In genomic region chr17:29834768-29835167, GRCm38 (mm10) we compare ENCODE assay signal across 16 mouse cellular contexts.
DNase-seq lines count a peak whose midpoint lies in the region; ATAC-seq and TF ChIP-seq lines count a peak whose summit lies in the region.
"Had no signal": no experiment of that assay in that cellular context is flagged by ENCODE, and none has a peak within 500 bp of the region (broad histone marks: within the 10 kb centered on the region; RNA-seq: fewer than 3 reads in every experiment).

No protein-coding gene starts in this region.

- WGBS in midbrain, postnatal 0 days = 64% methylated on average over 7 of the region's 7 CpGs
- WGBS in midbrain, embryonic 15.5 days = 50% methylated on average over 7 of the region's 7 CpGs
- 32% methylated on average over 7 of the region's 7 CpGs for WGBS in hindbrain, postnatal 0 days
- 76% methylated on average over 7 of the region's 7 CpGs for WGBS in heart, embryonic 12.5 days

- H3K4me3 ChIP-seq in midbrain, postnatal 0 days (ENCODE audit: low read depth, low read length) = no peak overlapping the region
- no peak overlapping the region for H3K4me3 ChIP-seq in midbrain, embryonic 15.5 days
- H3K4me3 ChIP-seq in hindbrain, postnatal 0 days (ENCODE audit: low read length) = no peak overlapping the region
- H3K4me3 ChIP-seq in heart, embryonic 12.5 days = no peak overlapping the region
- H3K4me3 ChIP-seq: embryonic facial prominence, embryonic 15.5 days; midbrain, embryonic 10.5 days; neural tube, embryonic 12.5 days had no signal

- DNase-seq in midbrain, postnatal 0 days (ENCODE audit: low spot score) = peak; percentile 75
- DNase-seq in cerebellum, postnatal 36 days = peak; percentile 85 to 88
- peak; percentile 74 for DNase-seq in hindbrain, postnatal 0 days (ENCODE audit: low spot score)
- no peak for DNase-seq in kidney, postnatal 25 days
- no peak for DNase-seq in adrenal gland, adult (ENCODE audit: inconsistent age in 2 of 2, low spot score in 1 of 2)
- DNase-seq in urinary bladder, postnatal 36 days (ENCODE audit: low spot score in 2 of 2) = no peak
- DNase-seq: B cell, adult 2 months; kidney, postnatal 4 days; lung, embryonic 14.5 days had no signal

- no peak for TF ChIP-seq CTCF in midbrain, postnatal 0 days (IDR thresholded peaks at IDR 0.05)
- TF ChIP-seq CTCF in hindbrain, postnatal 0 days (IDR thresholded peaks at IDR 0.05; ENCODE audit: low read depth) = no peak

- no peak overlapping the region for H3K4me2 ChIP-seq in midbrain, postnatal 0 days (ENCODE audit: low read depth, low read length, poor library complexity, severe bottlenecking)
- H3K4me2 ChIP-seq in midbrain, embryonic 15.5 days = no peak overlapping the region
- H3K4me2 ChIP-seq in hindbrain, postnatal 0 days (ENCODE audit: low read depth, low read length) = no peak overlapping the region
- H3K4me2 ChIP-seq in heart, embryonic 12.5 days = no peak overlapping the region
- H3K4me2 ChIP-seq: embryonic facial prominence, embryonic 15.5 days; heart, embryonic 11.5 days; lung, embryonic 14.5 days; neural tube, embryonic 12.5 days had no signal

- H3K4me1 ChIP-seq in midbrain, postnatal 0 days (ENCODE audit: insufficient read depth, low read length) = no peaks in the 10 kb centered on the region
- peaks cover 21% of the 10 kb centered on the region for H3K4me1 ChIP-seq in midbrain, embryonic 15.5 days
- 0 out of 2 replicates have a peak, but pooled peaks cover 7% of the 10 kb centered on the region for H3K4me1 ChIP-seq in hindbrain, postnatal 0 days (ENCODE audit: insufficient read depth, low read length)
- peaks cover 13% of the 10 kb centered on the region for H3K4me1 ChIP-seq in heart, embryonic 12.5 days (replicated peaks)

- no peaks in the 10 kb centered on the region for H3K9me3 ChIP-seq in midbrain, postnatal 0 days (ENCODE audit: low read length)
- H3K9me3 ChIP-seq in midbrain, embryonic 15.5 days = no peaks in the 10 kb centered on the region
- H3K9me3 ChIP-seq in hindbrain, postnatal 0 days (ENCODE audit: low read length) = no peaks in the 10 kb centered on the region
- no peaks in the 10 kb centered on the region for H3K9me3 ChIP-seq in heart, embryonic 12.5 days (replicated peaks)
- H3K9me3 ChIP-seq: embryonic facial prominence, embryonic 15.5 days; G1E; midbrain, embryonic 10.5 days; neural tube, embryonic 12.5 days had no signal

- H3K27me3 ChIP-seq in midbrain, postnatal 0 days (ENCODE audit: insufficient read depth, low read length) = no peaks in the 10 kb centered on the region
- H3K27me3 ChIP-seq in midbrain, embryonic 15.5 days (replicated peaks) = no peaks in the 10 kb centered on the region
- no peaks in the 10 kb centered on the region for H3K27me3 ChIP-seq in hindbrain, postnatal 0 days (ENCODE audit: insufficient read depth, low read length)
- H3K27me3 ChIP-seq in heart, embryonic 12.5 days (replicated peaks) = peaks cover 12% of the 10 kb centered on the region
- H3K27me3 ChIP-seq: embryonic facial prominence, embryonic 15.5 days; neural tube, embryonic 12.5 days had no signal

- no peak for ATAC-seq in midbrain, postnatal 0 days (ENCODE audit: low FRiP score)
- ATAC-seq in midbrain, embryonic 15.5 days (replicated peaks) = no peak
- peak; percentile 35; the same call in 1 of the 2 replicates for ATAC-seq in hindbrain, postnatal 0 days
- no peak for ATAC-seq in heart, embryonic 12.5 days (ENCODE audit: insufficient number of reproducible peaks, low FRiP score)

- no peak overlapping the region for H3K27ac ChIP-seq in midbrain, postnatal 0 days (ENCODE audit: low read depth, low read length)
- no peak overlapping the region for H3K27ac ChIP-seq in midbrain, embryonic 15.5 days
- H3K27ac ChIP-seq in hindbrain, postnatal 0 days = peak overlapping the region; percentile 51; the same call in 1 of the 2 replicates
- no peak overlapping the region for H3K27ac ChIP-seq in heart, embryonic 12.5 days (ENCODE audit: poor library complexity, severe bottlenecking)
- H3K27ac ChIP-seq: embryonic facial prominence, embryonic 15.5 days; midbrain, embryonic 10.5 days; neural tube, embryonic 12.5 days had no signal

- H3K36me3 ChIP-seq in midbrain, postnatal 0 days (ENCODE audit: insufficient read depth, low read length) = no peaks in the 10 kb centered on the region; the same call in 1 of the 2 replicates
- no peaks in the 10 kb centered on the region for H3K36me3 ChIP-seq in midbrain, embryonic 15.5 days (replicated peaks)
- peaks cover 14% of the 10 kb centered on the region; the same call in 1 of the 2 replicates for H3K36me3 ChIP-seq in hindbrain, postnatal 0 days (ENCODE audit: insufficient read depth, low read length)
- H3K36me3 ChIP-seq in heart, embryonic 12.5 days = no peaks in the 10 kb centered on the region
- H3K36me3 ChIP-seq: embryonic facial prominence, embryonic 15.5 days; G1E; neural tube, embryonic 12.5 days had no signal

- H3K9ac ChIP-seq in midbrain, postnatal 0 days (replicated peaks; ENCODE audit: low read length, poor library complexity, severe bottlenecking) = no peak overlapping the region
- H3K9ac ChIP-seq in midbrain, embryonic 15.5 days = no peak overlapping the region
- H3K9ac ChIP-seq in hindbrain, postnatal 0 days (replicated peaks; ENCODE audit: low read length) = no peak overlapping the region
- H3K9ac ChIP-seq in heart, embryonic 12.5 days = no peak overlapping the region
- H3K9ac ChIP-seq: embryonic facial prominence, embryonic 15.5 days; lung, embryonic 14.5 days; neural tube, embryonic 12.5 days had no signal

Comparison
In these comparisons a context has a peak if more than half of its experiments do, and no peak if none do; other contexts are left out.
1. DNase-seq: peak in midbrain, postnatal 0 days (single experiment), cerebellum, postnatal 36 days (2 of 2) and hindbrain, postnatal 0 days (single experiment); none in kidney, postnatal 25 days (0 of 2), adrenal gland, adult (0 of 2) and urinary bladder, postnatal 36 days (0 of 2).